Mouse (Mus musculus) ES-E14 (cell line): ENCODE measurements around the gene Foxb1.

Experiments used
- CHD2 ChIP-seq: IDR thresholded peaks from 2 replicates; pipeline ENCODE4 v1.6.1; 2014; ENCODE audit warnings: mild to moderate bottlenecking, low read depth, low read length, inconsistent platforms
- HCFC1 ChIP-seq: IDR thresholded peaks from 2 replicates; pipeline ENCODE4 v1.6.1; 2012; ENCODE audit warnings: low read length, inconsistent platforms, borderline replicate concordance; ENCODE audit not compliant: insufficient read depth
- MAFK ChIP-seq: IDR thresholded peaks from 2 replicates; pipeline ENCODE4 v1.6.1; 2014; ENCODE audit warnings: mild to moderate bottlenecking, low read depth, low read length, inconsistent platforms; ENCODE audit not compliant: insufficient read depth
- ZC3H11A ChIP-seq: IDR thresholded peaks from 2 replicates; pipeline ENCODE4 v1.6.1; 2012; ENCODE audit warnings: low read depth, mild to moderate bottlenecking, inconsistent platforms, low read length, borderline replicate concordance

- TF ChIP-seq MAFK (no peak), ZC3H11A (no peak), CHD2 (no peak), HCFC1 (no peak)
These were observed 32.0 kb downstream of the Foxb1 start for GRCm38 (mm10) chr9:69728736-69729135.
